Mouse (Mus musculus) testis, adult 2 months (tissue): ENCODE data around the gene Nt5c2.

ENCODE experiments used
- CTCF ChIP-seq: fragments of 200-500 bp; IDR thresholded peaks from 2 replicates; pipeline ENCODE4 v1.5.1; 2012; ENCODE audit warnings: low read depth, mild to moderate bottlenecking, inconsistent platforms, low read length, moderate library complexity; ENCODE audit not compliant: control insufficient read depth, insufficient read depth, insufficient replicate concordance
- POLR2A ChIP-seq: fragments of 200-500 bp; IDR thresholded peaks from 2 replicates; pipeline ENCODE4 v1.6.1; 2012; ENCODE audit warnings: low read depth, mild to moderate bottlenecking, inconsistent platforms, low read length, moderate library complexity; ENCODE audit not compliant: control insufficient read depth

DNA sequence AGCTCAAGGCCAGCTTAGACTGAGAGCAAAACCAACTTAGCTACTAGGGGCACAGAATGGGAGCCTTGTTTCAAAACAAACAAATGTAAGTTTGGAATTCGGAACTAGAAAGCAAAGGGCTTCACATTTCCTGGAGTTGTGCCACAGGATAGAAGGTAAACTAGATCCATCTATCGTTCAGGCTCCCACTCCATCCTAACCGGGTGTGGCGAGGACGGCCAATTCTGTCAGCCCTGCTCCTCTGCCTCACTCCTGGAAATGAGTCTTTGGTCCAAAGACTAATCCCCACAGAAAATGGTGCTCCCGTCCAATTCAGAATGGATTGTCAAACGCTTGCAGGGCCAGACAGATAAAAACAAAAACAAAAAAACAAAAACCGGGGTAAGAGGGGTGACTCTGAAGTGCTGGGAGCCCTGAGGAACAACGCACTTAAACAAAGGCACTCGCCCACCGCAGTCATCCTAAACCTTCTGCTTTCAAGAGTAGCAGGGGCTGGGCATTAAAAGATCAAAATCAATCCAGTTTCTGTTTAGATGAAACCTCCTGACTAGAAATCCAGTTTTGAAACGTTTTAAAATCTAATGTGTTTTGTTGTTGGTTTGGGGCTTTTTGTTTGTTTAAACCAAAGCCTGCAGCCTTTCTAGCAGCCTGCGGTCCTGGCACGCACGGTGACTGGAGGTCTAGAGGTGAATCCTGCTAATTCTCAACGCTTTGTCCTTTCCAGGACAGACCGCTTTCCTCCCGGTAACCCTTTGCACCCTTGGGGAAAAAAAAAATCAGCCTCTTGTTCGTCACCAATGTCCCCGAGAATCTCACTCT is 1.4 kb downstream of the Nt5c2 start:
- TF ChIP-seq CTCF (no peak), POLR2A (no peak)
